Mouse (Mus musculus) brain, embryonic 14.5 days (tissue): ENCODE data around the gene Hrc.

ENCODE experiments used
- CTCF ChIP-seq: fragments of 200-500 bp; IDR thresholded peaks from 2 replicates; pipeline ENCODE4 v1.5.1; 2012; ENCODE audit warnings: inconsistent platforms, mild to moderate bottlenecking, moderate library complexity, borderline replicate concordance; ENCODE audit not compliant: insufficient read depth, insufficient read length; ENCODE audit errors: extremely low read depth
- POLR2A ChIP-seq: fragments of 200-500 bp; IDR thresholded peaks from 2 replicates; pipeline ENCODE4 v1.6.1; 2012; ENCODE audit warnings: mild to moderate bottlenecking, inconsistent platforms, borderline replicate concordance; ENCODE audit not compliant: poor library complexity, insufficient read depth, insufficient read length, severe bottlenecking; ENCODE audit errors: extremely low read depth

DNA sequence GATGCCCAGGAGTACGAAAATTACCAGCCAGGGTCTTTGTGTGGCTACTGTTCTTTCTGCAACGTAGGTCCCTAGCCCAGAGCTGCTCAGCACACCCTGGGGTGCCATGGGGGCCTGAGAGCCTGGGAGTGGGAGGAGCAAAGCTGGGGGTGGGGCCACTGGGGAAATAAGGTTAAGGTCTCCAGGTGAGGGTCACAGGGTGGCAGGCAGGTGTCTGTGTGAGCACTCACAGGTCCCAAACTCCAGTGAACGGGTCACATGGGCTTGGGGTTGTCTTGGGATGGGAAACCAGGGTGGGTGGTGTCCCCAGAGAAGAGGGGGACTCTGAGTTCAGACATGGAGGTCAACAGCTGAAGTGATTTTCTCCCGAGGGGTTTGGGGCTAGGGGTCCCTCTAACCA lies 2.4 kb downstream of the Hrc start:
- TF ChIP-seq CTCF, result no peak
- TF ChIP-seq POLR2A, result no peak
